Mouse (Mus musculus): Measurements from ENCODE around the gene 0610010K14Rik.

GRCm38 (mm10) chr11:70250150-70250549 is 12.4 kb upstream of the 0610010K14Rik start:
- TF ChIP-seq CTCF (conservative IDR thresholded peaks at IDR 0.05; ENCODE audit: low read length) (no peak), NANOG (IDR thresholded peaks at IDR 0.05; ENCODE audit: borderline replicate concordance, low read length) (no peak), POU5F1 (IDR thresholded peaks at IDR 0.05; ENCODE audit: borderline replicate concordance, low read length) (no peak)

Measured in E14TG2a.4 (cell line).